Mouse (Mus musculus) megakaryocyte, embryonic 14.5 days (primary cell): ENCODE results near the gene Tdrkh. TPM values are rescaled to one million over a fixed set of nuclear protein-coding genes. Genes with fewer than 3 reads are reported as not detected.

Experiments
- H3K27me3 ChIP-seq: replicated peaks from 2 replicates; pipeline ENCODE3; 2012; ENCODE audit warnings: inconsistent platforms
- H3K36me3 ChIP-seq: replicated peaks from 2 replicates; pipeline ENCODE3; 2012; ENCODE audit warnings: low read length, inconsistent platforms, mixed read lengths
- H3K4me1 ChIP-seq: 2 replicates; pipeline ENCODE4 v1.6.1; 2012; ENCODE audit warnings: inconsistent platforms
- H3K4me3 ChIP-seq: replicated peaks from 2 replicates; pipeline ENCODE3; 2012; ENCODE audit warnings: moderate library complexity, mild to moderate bottlenecking, inconsistent platforms
- H3K9me3 ChIP-seq: 2 replicates; pipeline ENCODE4 v1.6.1; 2012; ENCODE audit warnings: inconsistent platforms
- FLI1 ChIP-seq: IDR thresholded peaks from 2 replicates; pipeline ENCODE4 v1.6.1; 2012; ENCODE audit warnings: low read length, inconsistent platforms, mixed read lengths
- GATA1 ChIP-seq: IDR thresholded peaks from 3 replicates; pipeline ENCODE4 v1.6.1; 2012; ENCODE audit warnings: mixed read lengths, low read length, inconsistent platforms, borderline replicate concordance
- polyA plus RNA-seq: library from polyadenylated mRNA; stranded (reverse); fragments of >175 nt; gene quantifications from 2 replicates; pipeline ENCODE4 v1.2.3, GENCODE M21; 2012; ENCODE audit warnings: low replicate concordance; ENCODE audit not compliant: insufficient read depth

Tdrkh gene
- polyA plus RNA-seq, 1 experiment = 2.8 TPM

DNA sequence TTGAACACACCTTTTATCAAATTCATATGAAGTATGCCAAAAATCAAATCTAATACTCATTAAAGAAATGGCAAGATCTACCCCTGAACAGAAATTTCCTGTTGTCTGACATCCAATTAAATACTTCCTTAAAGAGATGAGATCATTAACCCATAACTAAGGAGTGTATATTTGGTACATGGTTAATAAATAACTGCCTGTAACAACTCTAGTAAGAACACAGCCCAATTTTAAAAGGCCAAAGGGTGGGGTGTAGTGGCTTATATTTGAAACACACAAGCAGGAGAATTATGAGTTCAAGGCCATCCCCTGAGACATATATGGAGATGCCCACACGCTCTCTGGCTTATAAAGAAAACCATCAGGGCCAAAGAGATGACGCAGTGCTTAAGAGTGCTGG is 36.3 kb downstream of the Tdrkh start:
- H3K4me1 ChIP-seq = peaks cover 16% of the 10 kb centered on the region
- no peak for TF ChIP-seq FLI1
- no peak for TF ChIP-seq GATA1
- H3K36me3 ChIP-seq = peaks cover 61% of the 10 kb centered on the region
- no peaks in the 10 kb centered on the region for H3K27me3 ChIP-seq
- H3K4me3 ChIP-seq = no peak overlapping the region
- no peaks in the 10 kb centered on the region for H3K9me3 ChIP-seq

DNA sequence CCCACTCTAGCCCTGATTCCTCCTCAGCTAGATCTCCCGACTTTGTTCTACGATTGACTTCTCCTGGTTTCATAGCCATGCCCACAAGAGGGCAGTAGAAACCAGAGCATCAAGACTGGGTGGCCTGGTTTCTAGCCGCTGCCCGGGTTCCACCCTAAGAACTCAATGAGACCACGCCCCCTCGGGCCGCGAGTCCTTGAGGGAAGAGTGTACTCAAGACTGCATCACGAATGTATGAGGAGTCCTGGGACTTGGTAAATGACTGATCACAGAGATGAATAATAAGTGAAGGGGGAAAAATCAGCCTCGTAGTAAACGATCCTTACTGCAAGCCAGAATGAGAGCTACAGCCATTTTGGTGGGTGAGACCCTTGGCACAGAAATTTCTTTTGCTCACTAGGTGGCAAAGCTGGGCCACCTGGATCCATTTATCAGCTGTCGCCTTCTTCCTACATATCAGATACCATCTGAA is 43.5 kb downstream of the Tdrkh start:
- H3K4me3 ChIP-seq = peak overlapping the region; percentile 86
- peaks cover 22% of the 10 kb centered on the region for H3K4me1 ChIP-seq

GRCm38 (mm10) chr3:94457055-94457454 is 44.0 kb downstream of the Tdrkh start:
- peaks cover 13% of the 10 kb centered on the region for H3K9me3 ChIP-seq
- no peaks in the 10 kb centered on the region for H3K36me3 ChIP-seq
- H3K27me3 ChIP-seq = peaks cover 25% of the 10 kb centered on the region
- no peak overlapping the region for H3K4me3 ChIP-seq
- H3K4me1 ChIP-seq = peaks cover 17% of the 10 kb centered on the region
- no peak for TF ChIP-seq GATA1
- TF ChIP-seq FLI1 = no peak

More for the DNA sequence above, 43.5 kb downstream of the Tdrkh start:
- Histone ChIP-seq H3K9me3 (peaks cover 13% of the 10 kb centered on the region), H3K27me3 (peaks cover 25% of the 10 kb centered on the region), H3K36me3 (no peaks in the 10 kb centered on the region)
- TF ChIP-seq GATA1 = no peak
- no peak for TF ChIP-seq FLI1

DNA sequence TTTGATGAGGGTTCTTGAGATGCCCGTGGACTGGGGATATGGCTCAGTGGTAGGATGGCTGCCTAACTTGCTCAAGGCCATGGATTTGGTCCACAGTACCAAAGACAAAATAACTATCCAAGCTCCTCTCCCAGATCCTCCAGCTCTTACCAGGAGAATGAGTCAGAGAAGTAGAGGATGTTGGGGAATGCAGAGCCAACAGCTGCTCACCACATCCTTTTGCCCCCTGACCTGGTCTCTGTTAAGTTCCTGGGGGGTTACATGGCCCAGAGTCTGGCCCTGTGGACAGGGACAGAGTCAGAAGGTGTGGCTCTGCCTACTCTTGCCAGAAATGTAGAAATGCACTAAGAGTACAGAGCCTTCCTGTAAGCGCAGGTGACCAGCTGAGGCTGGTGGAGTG is 46.8 kb downstream of the Tdrkh start:
- Histone ChIP-seq H3K27me3 (peaks cover 30% of the 10 kb centered on the region), H3K9me3 (peaks cover 13% of the 10 kb centered on the region), H3K4me3 (no peak overlapping the region), H3K36me3 (no peaks in the 10 kb centered on the region), H3K4me1 (peaks cover 15% of the 10 kb centered on the region)
- TF ChIP-seq GATA1 (no peak), FLI1 (no peak)

DNA sequence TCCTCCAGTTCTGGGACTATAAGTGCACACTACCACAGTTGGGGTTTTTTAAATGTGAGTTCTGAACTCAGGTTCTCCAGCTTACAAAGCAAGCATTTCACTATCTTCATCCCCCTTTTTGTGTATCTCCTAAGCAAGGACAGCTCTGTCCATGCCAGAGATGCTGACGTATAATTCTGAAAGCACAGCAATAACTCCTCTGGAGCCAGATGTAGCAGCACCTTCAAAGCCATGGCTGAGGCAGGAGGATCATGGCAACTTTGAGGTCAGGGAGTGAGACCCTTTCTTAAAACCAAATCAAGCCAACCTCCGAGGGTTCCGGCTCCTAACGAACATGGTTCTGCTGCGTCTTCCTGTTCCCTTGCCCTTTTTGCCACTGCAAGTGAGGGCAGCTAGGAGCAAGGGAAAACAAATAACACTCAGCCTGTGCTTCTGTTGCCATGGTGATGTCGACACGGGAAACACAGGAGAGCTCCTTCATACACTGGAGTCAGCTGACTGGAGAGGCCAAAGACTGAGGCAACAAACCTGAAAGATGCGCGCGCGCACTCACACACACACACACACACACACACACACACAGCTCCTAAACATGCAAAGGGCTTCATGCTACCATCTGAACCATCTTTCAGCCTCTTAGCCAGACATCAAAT is 51.0 kb downstream of the Tdrkh start:
- H3K27me3 ChIP-seq = peaks cover 37% of the 10 kb centered on the region
- TF ChIP-seq FLI1 (no peak), GATA1 (no peak)
- no peaks in the 10 kb centered on the region for H3K36me3 ChIP-seq
- no peaks in the 10 kb centered on the region for H3K4me1 ChIP-seq
- peaks cover 3% of the 10 kb centered on the region; the same call in 1 of the 2 replicates for H3K9me3 ChIP-seq
- H3K4me3 ChIP-seq = no peak overlapping the region

GRCm38 (mm10) chr3:94465632-94466430 is 52.8 kb downstream of the Tdrkh start:
- Histone ChIP-seq H3K4me1 (no peaks in the 10 kb centered on the region), H3K36me3 (no peaks in the 10 kb centered on the region), H3K27me3 (peaks cover 37% of the 10 kb centered on the region), H3K9me3 (no peaks in the 10 kb centered on the region), H3K4me3 (no peak overlapping the region)
- TF ChIP-seq GATA1 (no peak), FLI1 (no peak)

- Histone ChIP-seq H3K9me3 (no peaks in the 10 kb centered on the region), H3K4me3 (no peak overlapping the region), H3K36me3 (no peaks in the 10 kb centered on the region), H3K27me3 (peaks cover 47% of the 10 kb centered on the region), H3K4me1 (no peaks in the 10 kb centered on the region; the same call in 1 of the 2 replicates)
- TF ChIP-seq FLI1 = no peak
- no peak for TF ChIP-seq GATA1
Measured at GRCm38 (mm10) chr3:94468931-94469330, 55.9 kb downstream of the Tdrkh start.

GRCm38 (mm10) chr3:94472447-94473114 is 59.5 kb downstream of the Tdrkh start:
- H3K36me3 ChIP-seq = no peaks in the 10 kb centered on the region
- H3K27me3 ChIP-seq = peaks cover 58% of the 10 kb centered on the region
- H3K4me1 ChIP-seq = no peaks in the 10 kb centered on the region; the same call in 1 of the 2 replicates
- TF ChIP-seq GATA1 (no peak), FLI1 (no peak)
- H3K9me3 ChIP-seq = no peaks in the 10 kb centered on the region
- no peak overlapping the region for H3K4me3 ChIP-seq

- Histone ChIP-seq H3K4me3 (no peak overlapping the region), H3K4me1 (no peaks in the 10 kb centered on the region; the same call in 1 of the 2 replicates), H3K9me3 (no peaks in the 10 kb centered on the region), H3K36me3 (no peaks in the 10 kb centered on the region), H3K27me3 (peaks cover 58% of the 10 kb centered on the region)
- TF ChIP-seq FLI1 (no peak), GATA1 (no peak)
Measured at GRCm38 (mm10) chr3:94473115-94473505, 60.0 kb downstream of the Tdrkh start.
